Mouse (Mus musculus) adrenal gland, adult (tissue): ENCODE measurements around the gene Agrp.

Experiments used
- DNase-seq, 2 experiments: peaks; one replicate each; pipeline ENCODE4 v3.0.0; 2022 to 2023; ENCODE audit warnings: low spot score in 1 of 2; ENCODE audit not compliant: inconsistent age in 2 of 2

Gene Agrp

DNA sequence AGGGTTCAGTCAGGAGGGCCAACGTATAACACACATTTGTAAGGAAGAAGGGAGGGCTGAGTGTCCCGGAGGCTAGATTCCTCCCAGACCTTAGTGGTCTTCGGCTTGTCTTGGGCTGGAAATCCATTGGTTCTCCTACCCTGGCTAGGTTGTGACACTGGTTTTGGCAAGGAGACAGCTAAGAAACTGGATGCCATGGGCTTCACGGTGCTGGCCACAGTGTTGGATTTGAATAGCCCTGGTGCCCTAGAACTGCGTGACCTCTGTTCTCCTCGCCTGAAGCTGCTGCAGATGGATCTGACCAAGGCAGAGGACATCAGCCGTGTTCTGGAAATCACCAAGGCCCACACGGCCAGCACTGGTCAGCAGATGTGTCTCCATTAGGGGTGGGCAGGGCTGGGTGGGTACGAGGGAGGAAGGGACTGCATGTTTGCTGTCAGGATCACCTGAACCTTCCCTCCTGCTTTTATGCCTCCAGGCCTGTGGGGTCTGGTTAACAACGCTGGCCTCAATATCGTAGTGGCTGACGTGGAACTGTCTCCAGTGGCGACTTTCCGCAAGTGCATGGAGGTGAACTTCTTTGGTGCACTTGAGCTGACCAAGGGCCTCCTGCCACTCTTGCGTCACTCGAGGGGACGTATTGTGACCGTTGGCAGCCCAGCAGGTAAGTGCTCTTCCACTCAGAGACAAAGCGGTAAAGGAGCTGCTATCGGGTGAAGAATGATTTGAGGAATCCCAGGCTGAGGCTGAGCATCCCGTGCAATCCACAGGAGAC, 115.0 kb downstream of the Agrp start:
- DNase-seq = no peak

DNA sequence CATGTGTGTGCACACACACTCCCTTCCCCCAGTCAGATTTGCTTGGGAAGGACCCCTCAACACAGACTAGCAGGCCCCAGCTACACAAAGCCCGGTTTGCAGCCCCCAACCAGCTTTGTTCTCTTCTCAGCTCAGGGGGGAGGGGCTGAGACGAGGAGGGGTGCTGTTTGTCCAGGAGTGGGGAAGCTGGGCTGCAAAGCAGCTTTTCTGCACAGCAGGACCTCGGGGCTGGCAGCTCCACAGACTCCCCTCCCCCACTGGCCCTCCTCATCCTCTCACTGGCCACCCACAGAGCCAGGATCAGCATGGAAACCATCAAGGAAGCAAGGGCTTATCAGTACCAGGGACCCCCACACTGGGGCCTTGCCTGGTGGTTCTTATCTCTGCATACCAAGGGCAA, 116.1 kb downstream of the Agrp start:
- DNase-seq = no peak

DNA sequence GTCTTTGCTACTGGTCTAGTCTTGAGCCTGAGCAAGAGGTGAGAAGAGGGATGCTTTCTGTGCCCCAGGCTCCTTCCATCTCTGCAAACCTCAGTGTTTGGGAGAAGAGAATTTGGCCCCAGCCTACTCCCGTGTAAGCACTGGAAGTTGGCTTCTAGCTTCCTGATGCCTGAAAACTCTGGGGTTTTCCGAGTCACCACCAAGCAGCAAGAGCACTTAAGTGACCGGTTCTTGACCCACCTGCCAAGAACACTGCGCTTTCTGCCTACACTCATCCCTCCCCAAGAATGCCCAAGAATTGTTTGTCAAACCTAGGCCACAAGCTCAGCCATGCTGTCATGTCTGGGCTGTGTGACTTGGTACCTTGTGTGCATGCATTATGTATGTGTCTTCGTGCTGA, 116.7 kb downstream of the Agrp start:
- no peak for DNase-seq

DNA sequence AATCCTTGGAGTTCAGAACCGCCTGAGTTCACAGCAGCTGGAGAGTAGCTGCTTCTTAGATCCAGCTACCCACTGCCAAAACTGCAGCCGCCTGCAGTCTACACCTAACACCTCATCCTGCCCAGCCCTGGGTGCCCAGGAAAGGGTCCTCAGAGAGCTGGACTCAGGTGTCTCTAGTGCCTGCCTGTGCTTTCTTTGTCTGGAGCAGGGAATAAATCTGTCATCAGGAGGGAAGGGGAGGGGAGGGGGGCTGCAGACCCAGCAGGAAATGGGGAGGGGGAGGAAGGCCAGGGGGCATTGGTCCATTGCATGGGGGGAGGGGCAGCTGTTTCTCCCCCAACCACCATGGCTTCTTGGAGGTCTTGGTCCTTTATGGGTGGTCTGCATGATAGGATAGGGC, 117.6 kb downstream of the Agrp start:
- DNase-seq = no peak

DNA sequence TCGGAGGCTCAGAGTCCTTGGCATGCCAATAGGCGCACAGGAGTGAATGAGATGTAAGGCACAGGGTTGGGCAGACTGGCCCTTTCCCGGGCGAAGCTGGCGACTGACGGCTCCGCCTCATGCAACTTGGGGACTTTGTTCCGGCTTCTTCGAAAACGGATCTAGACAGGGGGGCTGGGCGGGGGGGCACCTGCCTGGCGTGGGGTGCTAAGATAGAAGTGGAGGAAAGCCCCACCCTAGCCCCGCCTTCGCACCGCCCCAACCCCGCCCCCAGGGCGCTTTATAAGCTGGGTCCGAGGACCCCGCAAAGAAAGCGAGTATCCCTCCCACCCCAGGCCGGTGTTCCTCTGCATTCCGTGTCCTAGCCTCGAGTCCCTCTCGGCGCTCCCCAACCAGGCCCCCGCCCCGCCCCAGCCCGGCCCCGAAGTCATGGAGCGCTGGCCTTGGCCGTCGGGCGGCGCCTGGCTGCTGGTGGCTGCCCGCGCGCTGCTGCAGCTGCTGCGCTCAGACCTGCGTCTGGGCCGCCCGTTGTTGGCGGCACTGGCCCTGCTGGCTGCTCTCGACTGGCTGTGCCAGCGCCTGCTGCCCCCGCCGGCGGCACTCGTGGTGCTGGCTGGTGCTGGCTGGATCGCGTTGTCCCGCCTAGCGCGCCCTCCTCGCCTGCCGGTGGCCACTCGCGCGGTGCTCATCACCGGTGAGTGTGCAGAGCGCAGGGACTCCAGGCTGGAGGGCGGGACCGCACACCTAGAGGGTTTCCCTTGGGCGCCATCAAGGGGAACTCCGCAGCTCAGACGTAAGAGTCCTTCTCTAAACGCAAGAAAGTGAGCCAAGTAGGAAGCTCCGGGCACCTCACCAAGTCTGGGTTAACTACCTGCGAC, 118.5 kb downstream of the Agrp start, which contains the start of gene Hsd11b2:
Gene Hsd11b2, plus strand, starts transcription at position 320 of the 878 bp plus-strand sequence.
- DNase-seq = peak; percentile 56 to 82

DNA sequence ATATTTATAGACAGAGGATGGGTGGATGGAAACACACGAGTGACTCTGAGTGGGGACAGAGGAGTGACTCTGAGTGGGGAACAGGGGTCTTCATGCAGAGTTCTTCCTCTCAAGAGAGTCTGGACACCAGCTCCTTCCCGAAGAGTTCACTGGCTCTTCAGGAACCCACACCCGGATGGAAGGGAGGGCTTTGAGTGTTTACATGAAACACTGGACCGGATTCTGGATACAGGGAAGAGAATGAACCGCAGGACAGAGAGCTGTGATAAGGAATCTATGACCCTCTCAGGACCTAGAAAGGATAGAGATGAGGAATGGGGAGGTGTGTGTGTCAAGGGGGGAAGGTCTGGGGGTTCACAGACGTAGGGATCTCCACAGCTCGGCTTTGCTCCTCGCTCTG, 119.8 kb downstream of the Agrp start:
- DNase-seq = peak in 1 of 2 experiments; percentile 52
